Mouse (Mus musculus) neural tube, embryonic 12.5 days (tissue): ENCODE results near the gene Chrm1. TPM values are rescaled to one million over a fixed set of nuclear protein-coding genes. Genes with fewer than 3 reads are reported as not detected.
"Not testable (repeated sequence)": the region's sequence is repeated elsewhere in the genome, so short reads cannot be mapped to it uniquely, and the experiment has no call there.

Experiments used
- ATAC-seq: fragments of 200-750 bp; cut with Nextera tagmentation; 2 replicates; pipeline ENCODE4 v1.8.0; 2017; ENCODE audit warnings: low read depth, mild to moderate bottlenecking, moderate TSS enrichment, moderate library complexity; ENCODE audit not compliant: low FRiP score
- H3K27ac ChIP-seq: fragments of 300-500 bp; sonication (generic); 2 replicates; pipeline ENCODE4 v1.5.1; 2016
- H3K27me3 ChIP-seq: fragments of 300-500 bp; sonication (generic); replicated peaks from 2 replicates; pipeline ENCODE4 v1.6.1; 2016; ENCODE audit warnings: mild to moderate bottlenecking
- H3K36me3 ChIP-seq: fragments of 300-500 bp; sonication (generic); 2 replicates; pipeline ENCODE4 v1.6.1; 2016; ENCODE audit warnings: mild to moderate bottlenecking
- H3K4me1 ChIP-seq: fragments of 300-500 bp; sonication (generic); 2 replicates; pipeline ENCODE4 v1.6.1; 2016
- H3K4me2 ChIP-seq: fragments of 300-500 bp; sonication (generic); replicated peaks from 2 replicates; pipeline ENCODE4 v1.6.1; 2016; ENCODE audit warnings: mild to moderate bottlenecking
- H3K4me3 ChIP-seq: fragments of 300-500 bp; sonication (generic); 2 replicates; pipeline ENCODE4 v1.5.1; 2016
- H3K9ac ChIP-seq: fragments of 300-500 bp; sonication (generic); 2 replicates; pipeline ENCODE4 v1.6.1; 2016; ENCODE audit warnings: mild to moderate bottlenecking
- H3K9me3 ChIP-seq: fragments of 300-500 bp; sonication (generic); 2 replicates; pipeline ENCODE4 v1.6.1; 2016; ENCODE audit warnings: mild to moderate bottlenecking
- WGBS: fragments of 180-500 bp; shearing (Covaris S2); methylation state at CpG from one replicate; pipeline ENCODE4 v1.1.7; 2016; 5-methylcytosine and 5-hydroxymethylcytosine counted together
- polyA plus RNA-seq: library from polyadenylated mRNA; unstranded; fragments of >200 nt; fragmentation: Nextera tagmentation; extraction: Ambion mirVana; gene quantifications from 2 replicates; pipeline ENCODE4 v1.2.1, GENCODE M21; 2016

Chrm1 gene
- polyA plus RNA-seq, 1 experiment from 2014 or later: 0.20 TPM

GRCm38 (mm10) chr19:8722907-8723573, 59.5 kb downstream of the Chrm1 start, which contains the start of gene Slc3a2:
TSS of gene Slc3a2 (minus strand) at chr19:8723369.
- H3K9ac ChIP-seq: peak within 1 kb of the TSS; percentile 92
- H3K9me3 ChIP-seq: no peaks in the 10 kb centered on the region
- no peaks in the 10 kb centered on the region for H3K27me3 ChIP-seq
- peak within 1 kb of the TSS; percentile 89 for H3K27ac ChIP-seq
- peak; percentile 97 for ATAC-seq
- H3K4me1 ChIP-seq: peaks cover 31% of the 10 kb centered on the region
- under 1% methylated on average over 50 of the region's 50 CpGs for WGBS
- H3K4me3 ChIP-seq: peak within 1 kb of the TSS; percentile 76
- H3K36me3 ChIP-seq: peaks cover 23% of the 10 kb centered on the region
- peak within 1 kb of the TSS; percentile 79 for H3K4me2 ChIP-seq

DNA sequence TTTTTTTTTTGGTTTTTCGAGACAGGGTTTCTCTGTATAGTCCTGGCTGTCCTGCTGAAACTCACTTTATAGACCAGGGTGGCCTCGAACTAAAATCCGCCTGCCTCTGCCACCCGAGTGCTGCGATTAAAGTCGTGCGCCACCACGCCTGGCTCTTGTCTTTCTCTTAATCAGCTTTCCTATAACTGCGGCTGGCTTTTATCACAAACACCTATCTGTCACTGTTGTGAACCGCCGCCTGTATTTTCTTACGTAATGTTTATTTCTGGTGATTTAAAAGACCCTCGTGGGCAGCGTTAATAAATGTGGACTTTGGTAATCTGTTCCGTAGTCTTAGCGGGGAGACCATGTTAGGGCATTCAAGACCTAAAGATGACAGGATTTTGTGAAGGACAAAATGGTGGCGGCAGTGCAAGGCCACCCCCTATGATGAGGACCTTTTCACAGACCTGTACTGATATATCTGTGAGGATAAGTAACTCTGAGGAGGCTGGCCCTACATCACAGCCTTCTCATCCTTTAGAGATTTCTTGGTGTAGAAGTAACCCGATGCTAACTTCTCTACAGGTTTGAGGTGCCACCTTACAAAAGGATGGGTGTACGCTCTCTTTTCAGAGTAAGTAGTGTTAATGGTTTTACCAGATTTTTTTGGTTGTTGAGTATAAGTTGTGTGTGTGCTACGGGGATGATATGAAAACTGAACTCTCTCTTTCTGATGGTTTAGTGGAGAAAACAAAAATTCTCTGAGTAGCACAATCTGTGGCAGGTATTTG, 60.2 kb downstream of the Chrm1 start:
- WGBS: under 1% methylated on average over 20 of the region's 20 CpGs
- no peaks in the 10 kb centered on the region for H3K9me3 ChIP-seq
- peak overlapping the region; percentile 57; the same call in 1 of the 2 replicates for H3K27ac ChIP-seq
- H3K4me2 ChIP-seq: peak overlapping the region; percentile 79
- H3K27me3 ChIP-seq: no peaks in the 10 kb centered on the region
- ATAC-seq: no peak; the same call in 1 of the 2 replicates
- H3K9ac ChIP-seq: peak overlapping the region; percentile 92
- H3K4me1 ChIP-seq: peaks cover 31% of the 10 kb centered on the region
- peaks cover 23% of the 10 kb centered on the region for H3K36me3 ChIP-seq
- peak overlapping the region; percentile 76 for H3K4me3 ChIP-seq

- Histone ChIP-seq H3K36me3 (peaks cover 23% of the 10 kb centered on the region), H3K9ac (peak overlapping the region; percentile 92), H3K9me3 (no peaks in the 10 kb centered on the region), H3K4me2 (peak overlapping the region; percentile 79), H3K27me3 (no peaks in the 10 kb centered on the region), H3K4me1 (peaks cover 31% of the 10 kb centered on the region), H3K4me3 (peak overlapping the region; percentile 76), H3K27ac (no peak overlapping the region)
- no peak for ATAC-seq
- 2% methylated on average over 2 of the region's 2 CpGs for WGBS
These were observed 60.8 kb downstream of the Chrm1 start for GRCm38 (mm10) chr19:8724392-8724791.

DNA sequence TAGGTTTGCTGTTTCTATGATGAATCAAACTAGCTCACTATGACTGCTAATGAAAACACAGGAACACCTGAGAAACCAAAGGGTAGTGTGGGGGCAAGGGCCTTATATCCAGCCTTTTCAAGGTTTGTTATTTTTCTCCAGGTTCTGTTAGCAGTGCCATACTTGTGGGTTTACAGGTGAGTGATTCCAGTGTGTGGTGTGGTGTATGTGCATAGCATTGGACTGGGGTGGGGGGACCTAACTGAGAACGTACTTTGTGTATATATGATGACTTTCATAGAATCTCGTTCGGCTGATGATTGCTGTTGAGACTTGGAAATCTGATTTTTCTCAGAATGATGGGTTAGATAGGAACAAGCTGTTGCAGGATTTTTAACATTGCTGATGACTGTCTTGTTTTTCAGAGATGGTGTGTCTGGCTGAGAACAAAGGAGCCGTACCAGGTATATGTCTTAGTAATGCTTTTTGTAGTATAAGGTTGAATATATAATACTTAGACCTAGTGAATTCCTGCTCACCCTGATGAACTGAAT, 61.6 kb downstream of the Chrm1 start:
- Histone ChIP-seq H3K4me3 (peak overlapping the region; percentile 76), H3K9ac (peak overlapping the region; percentile 92), H3K4me1 (peaks cover 31% of the 10 kb centered on the region), H3K4me2 (peak overlapping the region; percentile 79), H3K27me3 (no peaks in the 10 kb centered on the region), H3K9me3 (no peaks in the 10 kb centered on the region), H3K36me3 (peaks cover 23% of the 10 kb centered on the region), H3K27ac (no peak overlapping the region)
- ATAC-seq: no peak
- WGBS: 50% methylated on average over 4 of the region's 4 CpGs

DNA sequence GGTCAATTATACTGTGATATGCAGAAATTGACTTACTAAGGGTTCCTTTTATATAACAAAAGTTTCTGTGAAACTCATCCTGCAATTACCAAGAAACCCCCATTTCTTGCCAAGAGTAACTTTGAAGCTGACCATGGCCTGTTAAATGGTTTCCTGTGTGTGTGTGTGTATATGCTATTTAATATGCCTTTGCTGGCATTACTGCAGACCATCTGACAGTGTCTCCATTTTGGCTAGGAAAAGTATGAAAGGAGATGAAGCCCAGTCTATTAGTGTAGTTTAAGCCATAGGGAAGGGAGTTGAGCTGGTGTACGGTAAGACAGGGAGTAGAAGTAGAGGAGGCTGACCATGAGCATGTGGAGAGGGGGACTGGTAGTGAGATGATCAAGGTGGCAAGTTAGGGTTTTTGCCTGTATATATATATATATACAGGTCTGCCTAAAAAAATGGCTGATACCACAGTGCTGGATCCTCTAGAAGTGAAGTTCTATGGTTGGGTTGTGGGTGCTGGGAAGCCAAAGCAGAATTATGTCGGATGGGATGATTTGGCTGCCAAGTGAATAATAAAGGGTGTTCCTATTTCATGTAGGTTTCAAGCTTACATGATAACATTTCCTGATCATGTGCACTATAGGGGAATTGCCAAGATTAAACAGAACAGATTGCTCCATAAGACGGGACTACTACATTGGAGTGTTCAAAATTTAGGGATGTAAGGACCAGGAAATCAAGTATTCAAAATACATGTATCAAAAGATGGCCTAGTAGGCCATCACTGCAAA, 63.2 kb downstream of the Chrm1 start:
- Histone ChIP-seq H3K27me3 (no peaks in the 10 kb centered on the region), H3K4me1 (peaks cover 25% of the 10 kb centered on the region), H3K9ac (no peak overlapping the region), H3K9me3 (no peaks in the 10 kb centered on the region), H3K36me3 (peaks cover 23% of the 10 kb centered on the region), H3K4me3 (no peak overlapping the region), H3K4me2 (no peak overlapping the region), H3K27ac (no peak overlapping the region)
- 13% methylated on average over 3 of the region's 3 CpGs for WGBS
- no peak for ATAC-seq

DNA sequence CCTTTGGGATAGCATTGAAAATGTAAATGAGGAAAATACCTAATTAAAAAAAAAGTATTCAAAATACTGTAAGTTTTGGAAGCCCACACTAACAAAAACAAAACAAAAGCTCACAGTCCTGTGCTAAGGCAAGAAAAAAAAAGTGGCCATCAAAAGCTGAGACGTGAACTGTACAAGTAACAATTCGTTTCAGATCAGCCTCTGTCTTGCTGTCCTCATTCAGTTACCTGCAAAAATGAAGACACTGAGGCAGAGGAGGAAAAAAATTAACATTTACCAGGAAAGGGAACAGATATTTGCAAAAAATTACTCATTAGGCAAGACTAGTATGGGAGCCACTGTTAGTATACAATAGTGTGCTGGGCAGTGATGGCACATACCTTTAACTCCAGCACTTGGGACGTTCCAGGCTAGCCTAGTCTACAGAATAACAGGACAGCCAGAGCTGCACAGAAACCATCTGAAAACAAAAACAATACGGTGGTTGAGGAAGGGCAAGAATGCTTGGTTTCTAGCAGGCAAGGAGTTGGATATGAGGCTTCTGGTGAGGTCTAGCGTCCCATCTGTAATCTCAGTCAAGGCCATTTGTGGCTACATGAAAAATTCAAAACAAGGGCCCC, 64.0 kb downstream of the Chrm1 start:
- Histone ChIP-seq H3K9ac (no peak overlapping the region), H3K4me3 (no peak overlapping the region), H3K27ac (no peak overlapping the region), H3K27me3 (no peaks in the 10 kb centered on the region), H3K36me3 (peaks cover 23% of the 10 kb centered on the region), H3K4me2 (no peak overlapping the region), H3K9me3 (no peaks in the 10 kb centered on the region), H3K4me1 (peaks cover 17% of the 10 kb centered on the region)
- no peak for ATAC-seq
- 30% methylated on average over 5 of the region's 5 CpGs for WGBS

DNA sequence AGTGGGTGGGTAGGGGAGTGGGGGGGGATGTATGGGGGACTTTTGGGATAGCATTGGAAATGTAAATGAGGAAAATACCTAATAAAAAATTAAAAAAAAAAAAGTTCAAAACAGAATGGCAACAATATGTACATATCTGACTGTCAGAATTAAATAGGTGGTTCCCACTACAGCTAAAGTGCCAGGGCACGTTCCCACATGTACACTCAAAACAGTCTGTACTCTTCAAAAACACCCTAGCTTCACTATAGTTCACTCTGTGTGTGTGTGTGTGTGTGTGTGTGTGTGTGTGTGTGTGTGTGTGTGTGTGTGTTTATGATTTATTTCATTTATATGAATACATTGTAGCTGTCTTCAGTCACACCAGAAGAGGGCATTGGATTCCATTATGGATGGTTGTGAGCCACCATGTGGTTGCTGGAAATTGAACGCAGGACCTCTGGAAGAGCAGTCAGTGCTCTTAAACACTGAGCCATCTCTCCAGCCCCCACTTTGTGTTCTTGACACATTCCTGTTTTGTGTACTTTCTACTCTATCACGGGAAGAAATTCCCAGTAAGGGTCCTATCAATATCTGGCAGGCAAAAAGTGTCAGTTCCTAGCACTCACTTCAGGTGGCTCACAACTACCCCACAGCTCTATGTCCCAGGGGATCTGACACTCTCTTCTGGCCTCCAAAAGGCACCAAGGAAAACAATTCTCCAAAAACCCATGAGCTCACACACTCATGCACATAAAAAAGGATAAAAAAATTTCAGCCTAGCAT, 64.9 kb downstream of the Chrm1 start:
- H3K4me2 ChIP-seq, H3K27ac ChIP-seq, H3K9ac ChIP-seq, H3K4me3 ChIP-seq, H3K27me3 ChIP-seq, ATAC-seq, H3K9me3 ChIP-seq: not testable (repeated sequence)
- Histone ChIP-seq H3K36me3 (peaks cover 23% of the 10 kb centered on the region), H3K4me1 (peaks cover 17% of the 10 kb centered on the region)
- WGBS: 36% methylated on average over 3 of the region's 3 CpGs

Other genes starting within 250 kb of the Chrm1 start
- 0.62 and 0.83 TPM in 2 replicates for gene Slc22a8, start 72.5 kb upstream of the Chrm1 start, polyA plus RNA-seq
- 2.0 and 2.5 TPM in 2 replicates for gene Slc22a6, start 45.8 kb upstream of the Chrm1 start, polyA plus RNA-seq
- 144 and 147 TPM in 2 replicates for gene Slc3a2, start 59.6 kb downstream of the Chrm1 start, polyA plus RNA-seq
- gene Wdr74, start 72.0 kb downstream of the Chrm1 start, polyA plus RNA-seq: 83.5 and 85.1 TPM in 2 replicates
- 2.3 and 3.6 TPM in 2 replicates for gene 1700092M07Rik, start 76.9 kb downstream of the Chrm1 start, polyA plus RNA-seq
- gene Stx5a, start 77.6 kb downstream of the Chrm1 start, polyA plus RNA-seq: 129 TPM in 2 replicates
- gene Nxf1, start 93.3 kb downstream of the Chrm1 start, polyA plus RNA-seq: 186 and 216 TPM in 2 replicates
- gene Tmem223, start 107.2 kb downstream of the Chrm1 start, polyA plus RNA-seq: 199 and 210 TPM in 2 replicates
- 37.2 and 39.0 TPM in 2 replicates for gene Tmem179b, start 110.7 kb downstream of the Chrm1 start, polyA plus RNA-seq
- 29.9 and 34.4 TPM in 2 replicates for gene Taf6l, start 122.6 kb downstream of the Chrm1 start, polyA plus RNA-seq
- 152 and 158 TPM in 2 replicates for gene Polr2g, start 134.8 kb downstream of the Chrm1 start, polyA plus RNA-seq
- 7.2 and 7.5 TPM in 2 replicates for gene Zbtb3, start 138.8 kb downstream of the Chrm1 start, polyA plus RNA-seq
- gene Ttc9c, start 155.5 kb downstream of the Chrm1 start, polyA plus RNA-seq: 55.2 and 57.7 TPM in 2 replicates
- gene Hnrnpul2, start 156.2 kb downstream of the Chrm1 start, polyA plus RNA-seq: 5.7 and 7.5 TPM in 2 replicates
- gene AC129217.1, start 166.0 kb downstream of the Chrm1 start, polyA plus RNA-seq: 0.45 TPM in 1 of 2 replicates, not detected in the other
- gene Bscl2, start 173.7 kb downstream of the Chrm1 start, polyA plus RNA-seq: 66.1 and 68.5 TPM in 2 replicates
- gene Gng3, start 175.4 kb downstream of the Chrm1 start, polyA plus RNA-seq: 203 and 211 TPM in 2 replicates
- 0.47 and 0.56 TPM in 2 replicates for gene Lrrn4cl, start 187.0 kb downstream of the Chrm1 start, polyA plus RNA-seq
- 186 and 193 TPM in 2 replicates for gene Ubxn1, start 207.7 kb downstream of the Chrm1 start, polyA plus RNA-seq
- gene Uqcc3, start 217.1 kb downstream of the Chrm1 start, polyA plus RNA-seq: 62.2 and 66.0 TPM in 2 replicates
- gene Lbhd1, start 219.9 kb downstream of the Chrm1 start, polyA plus RNA-seq: 63.3 and 89.5 TPM in 2 replicates
- gene Gm49403, start 220.1 kb downstream of the Chrm1 start, polyA plus RNA-seq: not detected in 2 replicates
- 82.0 and 98.5 TPM in 2 replicates for gene 1810009A15Rik, start 225.1 kb downstream of the Chrm1 start, polyA plus RNA-seq
- not detected in 2 replicates for gene Gm49416, start 225.1 kb downstream of the Chrm1 start, polyA plus RNA-seq
- gene Ints5, start 229.2 kb downstream of the Chrm1 start, polyA plus RNA-seq: 43.6 and 47.3 TPM in 2 replicates
- 116 and 119 TPM in 2 replicates for gene Ganab, start 234.3 kb downstream of the Chrm1 start, polyA plus RNA-seq